Mouse (Mus musculus) spleen, postnatal 0 days (tissue): ENCODE measurements around the gene Zfp977. TPM values are rescaled to one million over a fixed set of nuclear protein-coding genes. Genes with fewer than 3 reads are reported as not detected.

Source experiments
- polyA plus RNA-seq: library from polyadenylated mRNA; unstranded; fragments of >200 nt; fragmentation: Nextera tagmentation; extraction: Ambion mirVana; gene quantifications from 2 replicates; pipeline ENCODE4 v1.2.1, GENCODE M21; 2015

The Zfp977 gene
- polyA plus RNA-seq: 0.22 and 0.44 TPM in 2 replicates

GRCm38 (mm10) chr7:42592413-42592812, at the start of gene Zfp977:
Gene Zfp977 (minus strand): TSS chr7:42592547.

GRCm38 (mm10) chr7:42578488-42578887, 13.9 kb downstream of the Zfp977 start, which contains the start of gene Gm21028:
Gene Gm21028 (minus strand): TSS chr7:42578588.

Other genes starting within 250 kb of the Zfp977 start
- gene 4933421I07Rik, start 144.4 kb downstream of the Zfp977 start, polyA plus RNA-seq: not detected in 2 replicates
- gene Zfp141, start 86.8 kb downstream of the Zfp977 start, polyA plus RNA-seq: 4.5 and 5.5 TPM in 2 replicates
- not detected in 2 replicates for gene Gm21028, start 14.0 kb downstream of the Zfp977 start, polyA plus RNA-seq
- gene Zfp976, start 50.0 kb upstream of the Zfp977 start, polyA plus RNA-seq: 0.78 and 1.2 TPM in 2 replicates
- gene Zfp975, start 100.2 kb upstream of the Zfp977 start, polyA plus RNA-seq: 2.2 and 2.7 TPM in 2 replicates
- gene Gm17067, start 134.5 kb upstream of the Zfp977 start, polyA plus RNA-seq: 0.05 TPM in 1 of 2 replicates, not detected in the other
- not detected in 2 replicates for gene Vmn2r62, start 201.0 kb upstream of the Zfp977 start, polyA plus RNA-seq